Mouse (Mus musculus): Measurements from ENCODE around the gene Gm7534. TPM values are rescaled to one million over a fixed set of nuclear protein-coding genes. Genes with fewer than 3 reads are reported as not detected.
"Not testable (repeated sequence)": the region's sequence is repeated elsewhere in the genome, so short reads cannot be mapped to it uniquely, and the experiment has no call there.

Gene Gm7534
- total RNA-seq, 2 experiments from 2014 or later: not detected

DNA sequence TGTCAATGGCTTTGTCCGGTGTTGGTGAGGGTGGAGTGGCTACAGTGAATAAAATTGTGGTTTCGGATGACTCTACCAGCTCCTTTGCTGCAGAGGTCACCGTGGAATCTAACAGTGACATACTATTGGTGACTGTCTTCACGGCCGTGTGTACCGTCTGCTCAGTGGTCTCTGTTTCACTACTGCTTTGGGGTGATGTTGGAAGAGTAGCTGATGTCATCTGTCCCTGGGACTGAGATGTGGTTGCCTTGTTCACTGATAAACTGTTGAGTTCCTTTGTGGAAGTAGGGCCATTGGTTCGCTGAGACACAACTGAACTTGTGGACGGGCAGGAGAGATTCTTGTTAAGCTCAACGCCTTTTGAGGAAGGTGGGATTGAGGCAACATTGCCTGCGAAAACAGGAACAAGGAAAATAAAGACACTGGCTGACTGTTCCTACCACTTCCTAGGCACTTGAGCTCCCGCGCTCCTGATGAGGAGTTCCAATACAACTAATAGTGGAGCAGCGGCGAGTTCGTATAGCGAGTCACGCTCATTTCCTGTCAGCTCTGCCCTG lies 614 bp upstream of the Gm7534 start:
- no peak for DNase-seq

DNA sequence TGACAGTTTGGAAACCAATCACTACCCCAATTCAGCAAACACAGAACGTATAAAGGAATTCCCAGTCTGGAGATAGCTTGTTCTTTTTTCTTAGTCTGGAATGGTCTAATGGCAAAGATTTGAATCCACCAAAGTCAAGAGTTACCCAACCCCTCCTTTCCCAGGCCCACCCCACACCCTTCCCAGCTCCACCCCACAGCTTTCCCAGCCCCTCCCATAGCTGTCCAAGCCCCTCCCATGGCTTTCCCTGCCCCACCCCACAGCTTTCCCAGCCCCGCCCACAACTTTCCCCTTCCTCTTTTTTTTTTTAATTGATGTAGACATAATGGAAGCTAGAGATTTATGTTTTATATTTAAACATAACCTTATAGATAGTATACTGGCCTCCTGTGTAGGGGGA lies 3.4 kb downstream of the Gm7534 start:
- DNase-seq: no peak

DNA sequence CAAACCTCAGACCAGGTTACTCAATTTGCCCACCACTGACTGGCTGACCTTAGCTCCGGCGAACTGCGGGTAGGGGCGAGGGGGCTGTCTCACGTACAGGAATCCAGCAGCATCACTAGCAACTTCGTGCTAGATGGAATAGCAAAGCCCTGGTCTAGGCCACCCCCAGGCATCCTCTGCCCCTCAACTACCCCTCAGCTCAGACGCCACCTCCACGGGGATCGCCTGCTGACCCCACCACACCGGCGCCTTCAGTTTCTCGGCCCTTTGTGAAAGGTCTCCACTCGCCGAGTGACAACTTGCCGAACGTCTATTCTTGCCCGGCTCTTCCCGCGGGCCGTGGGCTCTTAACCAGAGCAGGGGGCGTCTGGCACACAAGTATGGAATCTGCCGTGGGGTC lies 16.5 kb downstream of the Gm7534 start:
- no peak for DNase-seq

DNA sequence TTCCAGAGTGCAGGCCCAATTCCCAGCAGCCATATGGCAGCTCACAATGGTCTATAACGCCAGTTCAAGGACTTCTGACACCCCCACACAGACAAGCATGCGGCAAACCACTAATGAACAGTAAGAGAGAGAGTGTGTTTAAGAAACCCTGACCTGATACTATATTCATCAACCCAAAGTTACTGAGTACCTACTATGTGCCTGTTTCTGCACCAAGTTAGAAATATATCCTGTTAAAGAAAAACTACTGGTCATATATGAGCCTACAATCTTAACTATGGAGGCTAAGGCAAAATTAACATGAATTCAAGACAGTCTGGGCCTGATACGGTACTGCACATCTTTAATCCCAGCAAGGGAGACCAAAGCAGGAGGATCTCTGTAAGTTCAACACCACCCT lies 17.2 kb downstream of the Gm7534 start:
- DNase-seq: no peak

DNA sequence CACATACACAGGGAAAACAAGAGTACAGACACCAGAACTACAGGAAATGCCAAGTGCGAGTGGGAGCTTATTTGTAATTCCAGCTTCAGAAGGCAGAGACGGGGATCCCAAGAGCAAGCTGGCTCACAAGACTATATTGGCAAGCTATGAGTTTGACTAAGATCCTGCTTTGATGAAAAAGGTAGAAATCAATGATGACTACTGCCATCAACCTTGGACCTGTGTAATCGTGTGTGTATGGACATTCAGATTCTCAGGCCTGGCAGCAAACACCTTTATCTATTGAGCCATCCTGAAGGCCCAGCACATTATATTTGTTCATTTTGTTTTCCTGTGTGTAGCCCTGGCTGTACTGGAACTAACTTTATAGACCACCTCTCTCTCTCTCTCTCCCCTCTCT lies 19.1 kb downstream of the Gm7534 start:
- DNase-seq: no peak

DNA sequence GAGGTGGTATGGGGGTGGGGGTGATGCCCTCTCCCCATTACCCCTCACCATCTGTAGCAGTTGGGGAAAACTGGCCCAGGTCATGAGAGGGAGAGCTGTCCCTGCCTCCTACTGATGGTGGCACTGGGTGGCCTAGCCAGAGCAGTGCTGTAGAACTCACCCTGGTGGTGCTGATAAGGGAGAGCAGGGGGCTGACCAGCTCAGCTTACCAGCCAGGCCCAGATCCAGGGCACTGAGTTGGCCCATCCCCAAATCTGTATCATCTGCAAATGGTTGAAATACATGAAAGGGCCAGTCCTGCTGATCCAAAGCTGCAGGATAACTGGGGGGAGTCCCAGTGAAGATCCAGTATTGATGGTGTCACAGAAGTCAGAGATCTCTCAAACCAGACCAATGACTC lies 21.0 kb downstream of the Gm7534 start:
- DNase-seq: no peak

DNA sequence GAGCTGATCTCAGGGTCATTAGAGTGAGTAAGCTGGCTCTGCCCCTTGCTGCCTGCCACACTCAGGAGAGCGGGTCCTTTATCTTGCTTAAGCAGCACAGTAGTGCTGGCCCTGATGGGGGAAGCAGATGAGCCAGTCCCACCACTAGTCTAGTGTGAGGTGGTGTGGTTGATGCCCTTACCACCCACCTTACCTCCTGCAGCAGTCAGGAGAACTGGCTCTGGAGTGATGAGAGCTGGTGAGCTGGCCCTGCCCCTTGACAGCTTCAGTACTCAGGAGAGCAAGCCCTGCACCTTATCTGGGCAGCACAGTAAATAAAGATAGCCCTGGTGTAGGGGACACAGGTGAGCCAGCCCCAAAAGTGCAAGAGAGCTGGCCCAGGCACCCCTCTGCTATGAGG lies 21.7 kb downstream of the Gm7534 start:
- no peak for DNase-seq

DNA sequence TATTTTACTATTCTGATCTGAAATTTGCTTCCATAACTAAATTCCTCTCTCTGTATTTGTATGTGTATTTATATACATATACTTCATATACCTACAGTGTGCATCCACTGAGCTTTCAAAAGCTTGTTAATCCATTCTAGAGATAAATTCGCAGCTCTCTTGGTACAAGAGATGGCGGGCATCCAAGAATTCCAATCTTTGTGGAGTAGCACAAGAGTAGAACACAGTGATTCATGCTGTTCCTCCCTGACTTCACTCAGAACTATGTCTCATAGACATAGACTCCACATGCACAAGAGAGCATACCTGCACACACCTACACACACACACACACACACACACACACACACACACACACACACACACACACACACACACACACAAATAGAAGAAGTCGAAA lies 30.4 kb downstream of the Gm7534 start:
- no peak for DNase-seq

DNA sequence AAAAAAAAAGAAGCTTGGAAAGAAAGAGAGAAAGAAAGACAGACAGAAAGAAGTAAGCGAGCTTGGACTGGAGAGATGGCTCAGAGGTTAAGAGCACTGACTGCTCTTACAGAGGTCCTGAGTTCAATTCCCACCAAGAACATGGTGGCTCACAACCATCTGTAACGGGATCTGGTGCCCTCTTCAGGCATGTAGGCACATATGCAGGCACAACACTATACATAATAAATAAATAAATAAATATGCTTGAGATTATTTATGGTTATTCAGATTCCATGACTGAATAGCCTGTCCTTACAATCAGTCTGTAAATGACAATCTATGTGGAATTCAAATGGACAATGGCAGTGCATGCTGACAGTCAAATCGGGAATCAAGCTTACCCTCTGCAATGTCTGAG lies 35.9 kb downstream of the Gm7534 start:
- DNase-seq: no peak

DNA sequence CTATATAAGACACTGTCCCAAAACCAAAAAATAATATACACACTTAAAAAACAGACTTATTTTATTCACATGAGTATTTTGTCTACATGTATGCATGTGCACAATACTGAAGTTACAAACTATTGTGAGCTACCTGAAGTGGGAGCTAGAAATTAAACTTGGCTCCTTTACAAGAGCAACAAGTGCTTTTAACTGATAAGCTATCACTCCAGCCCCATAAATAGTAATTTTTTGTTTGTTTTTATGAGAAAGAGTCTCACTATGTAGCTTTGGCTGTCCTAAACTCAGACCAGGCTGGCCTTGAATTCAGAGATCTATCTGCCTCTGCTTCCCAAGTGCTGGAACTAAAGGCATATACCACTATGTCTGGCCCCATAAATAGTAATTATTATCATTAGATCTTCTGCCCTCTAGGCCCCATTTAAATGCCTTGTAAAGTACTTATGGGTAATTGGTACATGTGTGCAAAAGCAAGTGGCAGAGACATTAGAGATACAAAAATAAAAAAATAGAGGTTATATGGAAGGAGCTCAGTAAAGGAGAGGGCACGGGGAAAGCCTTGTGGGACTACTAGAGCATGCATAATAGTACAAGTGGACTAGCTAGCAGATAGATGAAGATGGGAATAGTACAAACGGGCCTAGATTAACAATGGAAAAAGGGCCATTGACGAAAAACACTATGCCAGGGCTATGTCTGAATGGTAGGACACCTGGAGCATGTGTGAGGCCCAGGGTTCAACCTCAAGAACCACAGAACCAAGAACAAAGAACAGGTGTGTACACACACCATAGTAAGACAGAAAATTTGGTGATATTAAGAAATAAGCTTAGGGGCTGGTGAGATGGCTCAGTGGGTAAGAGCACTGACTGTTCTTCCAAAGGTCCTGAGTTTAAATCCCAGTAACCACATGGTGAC lies 37.0 kb downstream of the Gm7534 start:
- no peak for DNase-seq

DNA sequence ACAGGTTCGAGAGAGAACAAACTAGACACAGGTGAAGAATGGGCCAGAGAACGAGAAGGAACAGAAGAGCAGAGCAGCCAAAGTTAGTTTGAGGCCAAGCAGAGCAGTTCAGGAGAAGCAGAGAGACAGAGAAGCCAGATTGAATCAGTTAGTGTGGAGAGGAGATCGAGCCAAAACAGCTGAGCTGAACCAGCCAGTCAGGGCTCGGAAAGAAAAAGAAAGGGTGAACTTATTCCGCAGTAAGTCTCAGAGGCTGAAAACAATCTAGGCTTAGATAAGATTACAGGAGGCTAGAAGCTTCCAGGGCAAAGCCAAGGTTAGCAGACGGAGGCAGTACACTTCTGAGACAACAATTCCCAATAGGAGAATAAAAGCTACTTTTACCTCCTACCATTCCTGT lies 37.8 kb downstream of the Gm7534 start:
- no peak for DNase-seq

DNA sequence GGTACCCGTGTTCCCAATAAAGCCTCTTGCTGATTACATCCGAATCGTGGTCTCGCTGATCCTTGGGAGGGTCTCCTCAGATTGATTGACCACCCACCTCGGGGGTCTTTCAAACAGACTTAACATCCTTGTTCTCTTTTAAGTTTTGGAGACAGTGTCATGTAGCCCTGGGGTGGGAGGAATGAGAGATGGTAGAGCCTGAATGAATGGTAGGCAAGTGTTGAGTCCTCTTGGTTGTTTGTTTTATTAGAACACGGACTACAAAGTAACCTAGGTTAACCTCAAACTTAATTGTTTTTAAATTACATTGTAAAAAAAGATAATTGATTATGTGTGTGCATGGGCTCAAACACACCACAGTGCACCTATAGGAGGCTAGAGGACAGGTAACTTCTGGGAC lies 38.2 kb downstream of the Gm7534 start:
- no peak for DNase-seq

DNA sequence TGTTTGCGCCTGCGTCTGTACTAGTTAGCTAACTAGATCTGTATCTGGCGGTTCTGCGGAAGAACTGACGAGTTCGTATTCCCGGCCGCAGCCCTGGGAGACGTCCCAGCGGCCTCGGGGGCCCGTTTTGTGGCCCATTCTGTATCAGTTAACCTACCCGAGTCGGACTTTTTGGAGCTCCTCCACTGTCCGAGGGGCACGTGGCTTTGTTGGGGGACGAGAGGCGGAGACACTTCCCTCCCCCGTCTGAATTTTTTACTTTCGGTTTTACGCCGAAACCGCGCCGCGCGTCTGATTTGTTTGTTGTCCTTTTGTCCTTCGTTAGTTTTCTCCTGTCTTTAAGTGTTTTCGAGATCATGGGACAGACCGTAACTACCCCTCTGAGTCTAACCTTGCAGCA lies 42.7 kb downstream of the Gm7534 start:
- DNase-seq: peak; percentile 30 to 31

DNA sequence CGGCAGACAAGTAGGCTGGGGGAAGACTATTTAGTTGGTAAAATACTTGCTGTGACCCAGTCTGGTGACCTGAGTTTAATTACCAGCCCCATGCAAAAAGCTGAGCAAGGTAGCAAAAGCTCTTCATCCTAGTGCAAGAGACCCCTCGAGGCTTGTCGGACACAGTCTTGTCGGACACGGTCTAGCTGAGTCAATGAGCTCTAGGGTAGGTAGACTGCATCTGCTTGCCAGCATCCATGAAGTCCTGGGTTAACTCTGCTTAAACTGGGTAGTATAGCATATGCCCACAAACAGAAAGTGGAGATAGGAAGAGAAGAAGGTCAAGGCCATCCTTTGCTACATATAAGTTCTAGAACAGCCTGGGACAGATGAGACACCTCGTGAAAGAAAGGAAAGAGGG lies 44.0 kb downstream of the Gm7534 start:
- DNase-seq: no peak

DNA sequence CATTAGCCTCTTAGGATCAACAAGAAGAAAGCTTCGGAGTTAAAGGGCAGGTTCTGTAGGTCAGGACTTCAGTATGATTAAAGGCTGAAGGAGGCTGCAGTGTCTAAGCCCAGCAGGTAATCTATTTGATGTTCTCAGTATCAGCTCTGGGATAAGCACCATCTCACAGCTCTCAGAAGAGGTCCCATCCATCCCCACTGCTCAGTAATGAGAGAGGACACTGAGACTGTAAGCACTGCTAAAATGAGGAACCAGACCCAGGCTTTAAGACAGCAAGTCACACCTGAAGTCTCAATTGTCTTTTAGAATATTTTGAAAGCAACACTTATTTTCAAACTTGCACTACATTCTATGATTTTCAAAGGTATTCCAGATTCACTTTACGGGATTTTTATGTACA lies 45.2 kb downstream of the Gm7534 start:
- DNase-seq: no peak

DNA sequence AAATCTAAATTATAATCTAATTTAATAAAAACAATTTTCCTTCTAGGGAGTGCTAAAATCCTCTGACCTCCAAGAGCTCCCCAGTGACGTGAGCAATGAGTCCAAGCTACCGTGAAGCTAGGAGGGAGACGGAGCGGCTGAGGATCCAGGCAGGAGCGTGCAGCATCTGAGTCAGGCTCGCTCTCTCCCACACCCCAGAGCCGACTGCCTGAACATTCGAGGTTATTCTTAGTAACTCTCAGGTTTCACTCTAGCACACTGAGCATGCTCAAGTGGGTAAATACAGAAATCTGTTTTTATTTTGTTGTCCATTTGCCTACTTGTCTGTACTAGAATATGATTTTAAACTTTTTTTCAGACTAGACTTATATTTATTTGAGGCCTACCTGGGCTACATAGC lies 46.1 kb downstream of the Gm7534 start:
- peak in 1 of 2 experiments; percentile 11 for DNase-seq

DNA sequence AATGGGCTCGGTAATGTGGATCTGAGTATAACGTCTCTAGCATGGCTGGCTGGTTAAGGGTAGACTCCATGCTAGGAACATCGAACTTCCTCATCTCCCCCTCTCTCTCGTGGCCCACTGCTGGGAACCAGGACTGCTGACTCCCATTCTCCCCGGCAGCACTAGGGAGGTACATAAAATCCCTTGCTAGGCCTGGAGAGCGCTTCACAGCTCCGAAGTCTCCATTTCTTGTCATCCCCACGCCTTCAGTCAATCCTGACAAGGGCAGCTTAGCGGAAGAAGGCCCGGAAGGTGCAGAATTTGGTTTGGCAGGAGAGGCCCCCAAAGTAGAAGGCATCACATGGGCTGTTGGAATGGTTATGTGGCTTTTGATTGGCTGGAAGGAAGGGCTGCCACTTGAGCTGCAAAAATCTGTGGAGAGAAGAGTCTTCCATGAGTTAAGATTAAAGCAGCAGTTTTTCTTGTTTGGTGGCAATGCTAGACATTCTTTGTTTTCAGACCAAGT lies 46.8 kb downstream of the Gm7534 start:
- DNase-seq: no peak

DNA sequence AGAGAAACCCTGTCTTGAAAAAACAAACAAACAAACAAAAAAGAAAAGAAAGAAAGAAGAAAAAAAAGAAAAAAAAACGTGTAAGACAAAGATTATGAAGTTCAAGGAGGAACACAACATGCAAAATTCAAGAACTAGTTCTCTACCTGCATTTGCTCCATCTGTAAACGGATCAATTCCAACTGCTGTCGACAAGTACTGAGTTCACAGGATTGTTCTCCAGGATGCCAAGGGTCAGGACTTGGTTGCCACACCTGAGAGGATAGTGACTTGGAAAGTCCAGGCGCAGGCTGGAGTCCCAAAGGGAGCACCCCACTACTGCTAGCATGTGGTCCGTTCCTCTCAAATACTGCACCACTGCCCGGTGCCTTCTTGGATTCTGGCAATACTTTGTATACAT lies 47.3 kb downstream of the Gm7534 start:
- no peak for DNase-seq

DNA sequence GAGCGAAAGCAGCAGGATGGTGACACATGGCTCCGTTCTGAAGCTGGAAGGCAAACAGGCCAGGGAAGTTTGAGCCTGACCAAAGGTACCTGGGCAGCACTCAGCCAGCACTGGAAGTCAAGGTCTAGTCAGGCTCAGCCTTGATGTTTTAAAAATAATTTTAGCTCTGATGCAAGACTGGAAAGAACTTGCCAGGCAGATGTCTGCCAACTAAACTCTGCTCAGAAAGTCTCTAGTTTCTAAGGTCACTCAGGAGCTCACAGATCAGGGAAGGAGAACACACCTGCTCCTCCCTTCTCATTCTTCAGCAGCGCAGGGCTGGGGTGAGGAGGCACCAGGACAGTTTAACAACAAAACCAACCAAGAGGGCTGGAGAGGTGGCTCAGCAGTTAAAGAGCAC lies 48.5 kb downstream of the Gm7534 start:
- no peak for DNase-seq

DNA sequence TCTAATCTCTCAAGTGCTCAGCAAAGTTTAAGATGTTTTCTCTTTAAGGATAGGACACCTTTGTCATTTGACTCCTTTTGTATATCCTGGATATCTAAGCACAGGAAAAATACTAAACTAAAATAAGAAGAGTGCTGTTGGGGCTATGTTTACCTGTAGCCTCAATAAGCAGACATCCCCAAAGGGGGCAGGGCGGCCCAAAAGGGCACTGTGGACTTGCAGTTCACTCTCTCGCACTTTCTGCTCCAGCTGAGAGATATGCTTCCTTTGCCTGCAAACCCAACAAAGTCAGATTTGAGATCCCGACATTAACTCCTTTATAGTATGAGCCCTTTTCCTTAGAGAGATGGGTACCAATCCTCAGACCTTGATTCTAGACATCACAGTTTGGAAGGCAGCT lies 49.1 kb downstream of the Gm7534 start:
- DNase-seq: no peak

DNA sequence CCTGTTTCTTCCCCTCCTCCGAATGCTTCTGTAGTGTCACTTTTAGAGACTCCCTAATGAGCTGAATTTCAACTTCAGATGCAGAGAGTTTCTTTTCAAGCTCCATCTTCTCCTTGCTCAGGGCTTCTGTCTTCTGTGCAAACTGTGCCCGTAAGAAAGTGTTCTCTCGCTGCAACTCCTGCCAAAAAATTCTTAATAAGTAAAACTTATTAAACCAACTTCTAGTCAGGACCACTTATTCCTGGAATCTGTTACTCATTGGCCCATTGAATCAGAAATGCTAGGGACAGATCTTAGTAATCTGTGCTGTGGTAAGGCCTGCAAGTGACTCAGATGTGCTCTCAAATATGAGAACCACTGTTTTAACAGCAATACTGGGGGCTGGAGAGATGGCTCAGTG lies 50.7 kb downstream of the Gm7534 start:
- no peak for DNase-seq

DNA sequence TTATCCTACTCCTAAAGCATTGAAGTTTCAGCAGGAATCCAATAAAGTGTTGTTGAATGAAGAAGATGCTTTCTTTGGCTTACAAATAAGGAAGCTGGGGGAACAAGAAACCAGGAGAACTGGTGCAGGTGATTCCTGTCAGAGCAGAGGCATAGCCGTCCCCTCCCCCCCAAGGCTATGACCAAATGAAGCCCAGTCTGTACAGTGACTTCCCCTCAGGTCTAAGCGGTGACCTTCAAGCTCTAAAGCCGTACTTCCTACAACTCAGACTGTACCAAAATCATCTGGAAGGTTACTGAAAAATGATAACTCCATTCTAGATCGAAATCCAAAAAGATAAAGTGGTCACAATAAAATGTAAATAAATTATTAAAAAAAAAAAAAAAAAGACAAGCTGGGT lies 53.4 kb downstream of the Gm7534 start:
- DNase-seq: no peak

DNA sequence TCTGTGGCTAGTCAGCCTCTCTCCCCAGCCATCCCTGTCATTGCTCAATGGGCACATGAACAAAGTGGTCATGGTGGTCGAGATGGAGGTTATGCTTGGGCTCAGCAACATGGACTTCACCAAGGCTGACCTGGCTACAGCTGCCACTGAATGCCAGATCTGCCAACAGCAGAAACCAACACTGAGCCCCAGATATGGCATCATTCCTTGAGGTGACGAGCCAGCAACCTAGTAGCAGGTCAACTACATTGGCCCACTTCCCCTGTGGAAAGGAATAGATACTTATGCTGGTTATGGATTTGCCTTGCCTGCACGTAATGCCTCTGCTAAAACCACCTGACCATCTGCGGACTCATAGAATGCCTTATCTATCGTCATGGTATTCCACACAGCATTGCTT lies 58.5 kb downstream of the Gm7534 start:
- DNase-seq: not testable (repeated sequence)

All from layer of hippocampus, postnatal 36 days (tissue).